Mouse (Mus musculus) layer of hippocampus, adult 6 months (tissue): ENCODE data around the gene Tmem14c. TPM values are rescaled to one million over a fixed set of nuclear protein-coding genes. Genes with fewer than 3 reads are reported as not detected.

Experiments
- long read RNA-seq, 2 experiments: library from polyadenylated mRNA; unstranded; transcript quantifications; one replicate each; pipeline ENCODE4 v2.0.0; 2019 to 2020
- polyA plus RNA-seq: library from polyadenylated mRNA; unstranded; fragments of <200 nt; fragmentation: Nextera tagmentation; gene quantifications from 2 replicates; pipeline ENCODE4 v1.2.3, GENCODE M21; 2021

The Tmem14c gene
- polyA plus RNA-seq: 115 and 118 TPM in 2 replicates
- long read RNA-seq, experiment 1, transcript Tmem14c-201 (6 exons, 914 nt): major isoform, 76 of 114 reads
- long read RNA-seq, experiment 1, partial matches to known transcripts: 4 of 114 reads
- long read RNA-seq, experiment 1, other reads (novel, unspliced or antisense): 34 of 114 reads
- long read RNA-seq, experiment 2, transcript Tmem14c-201 (6 exons, 914 nt): major isoform, 27 of 36 reads
- long read RNA-seq, experiment 2, partial matches to known transcripts: 1 of 36 reads
- long read RNA-seq, experiment 2, other reads (novel, unspliced or antisense): 8 of 36 reads

DNA sequence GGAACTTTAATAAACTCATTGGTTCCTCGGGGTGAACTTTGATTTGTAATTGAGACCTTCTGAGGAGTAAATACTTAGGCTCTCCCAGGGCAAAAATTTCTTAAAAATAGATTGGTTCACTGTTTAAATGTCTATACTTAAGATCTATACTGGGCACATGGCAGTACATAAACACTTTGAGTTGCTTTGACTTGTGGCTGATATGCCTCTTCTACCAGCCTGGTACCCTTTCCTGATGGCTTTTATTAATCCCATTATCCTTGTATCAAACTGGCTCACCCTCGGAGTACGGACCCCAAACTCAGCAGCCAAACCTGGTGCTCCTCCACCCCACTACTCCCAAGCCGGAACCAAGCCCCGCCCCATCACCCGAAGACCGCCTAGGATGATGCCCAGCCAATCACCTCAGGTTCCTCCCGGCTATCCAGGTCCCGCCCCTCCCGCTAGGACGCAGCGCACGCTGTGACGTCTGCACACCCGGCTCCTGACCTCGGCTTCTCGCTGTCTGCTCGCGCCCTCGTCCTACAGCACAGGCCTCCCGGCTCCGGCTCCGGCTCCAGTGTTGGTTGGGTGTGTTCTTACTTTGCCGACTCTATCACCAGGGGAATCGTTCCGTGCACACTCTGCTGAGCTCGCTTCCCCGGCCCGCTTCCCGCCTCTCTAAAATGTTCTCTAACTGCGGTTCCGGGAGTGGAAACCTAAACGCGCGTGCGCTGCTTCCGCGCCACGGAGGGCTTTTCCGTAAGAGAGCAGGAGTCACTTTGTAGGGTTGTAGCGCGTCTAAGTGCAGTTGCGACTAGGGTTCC lies at the start of gene Tmem14c:
Tmem14c (plus strand) TSS at position 464 of the 806 bp plus-strand sequence.

DNA sequence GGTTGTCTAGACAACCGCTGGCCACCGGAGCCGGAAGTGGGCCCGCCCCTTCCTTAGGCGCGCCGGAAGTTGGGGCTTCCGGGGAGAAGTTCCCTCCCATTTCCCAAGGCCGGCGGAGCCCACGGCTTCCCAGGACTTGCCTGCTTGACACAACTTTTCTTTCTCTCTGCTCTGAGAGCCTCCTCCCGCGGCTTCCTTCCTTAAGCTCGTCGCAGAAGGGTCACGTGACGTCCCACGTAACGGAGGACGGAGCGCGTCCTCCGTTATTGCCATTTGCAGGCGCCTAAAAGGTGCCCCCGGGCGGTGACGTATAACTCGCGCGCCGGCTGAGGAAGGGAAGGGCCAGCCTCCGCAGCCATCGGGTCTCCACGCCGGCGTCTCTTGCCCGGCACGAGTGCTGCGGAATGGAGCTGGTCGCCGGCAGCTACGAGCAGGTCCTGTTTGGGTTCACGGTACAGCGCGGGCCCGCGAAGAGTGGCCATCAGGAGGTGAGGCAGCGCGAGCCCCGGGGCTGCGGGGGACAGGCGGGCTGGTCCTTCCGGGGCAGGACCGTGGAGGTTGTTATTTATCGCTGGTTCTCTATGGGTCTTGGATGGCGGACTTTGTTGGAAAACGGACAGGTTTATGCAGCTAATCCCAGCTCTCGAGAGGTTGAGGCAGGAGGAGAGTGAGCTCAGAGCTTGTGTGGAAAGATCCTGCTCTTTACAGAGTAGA lies 15.0 kb upstream of the Tmem14c start, which contains the start of gene Pak1ip1:
Pak1ip1 (plus strand) TSS at position 98 of the 714 bp plus-strand sequence.

Other genes with a start within 250 kb of the Tmem14c start
- gene Gcnt2, start 156.5 kb upstream of the Tmem14c start, polyA plus RNA-seq: 5.8 and 5.9 TPM in 2 replicates
- 58.7 and 66.1 TPM in 2 replicates for gene Pak1ip1, start 15.3 kb upstream of the Tmem14c start, polyA plus RNA-seq
- 0.84 and 1.0 TPM in 2 replicates for gene Mak, start 63.4 kb downstream of the Tmem14c start, polyA plus RNA-seq
- not detected in 2 replicates for gene Gcm2, start 94.7 kb downstream of the Tmem14c start, polyA plus RNA-seq
- gene Sycp2l, start 98.0 kb downstream of the Tmem14c start, polyA plus RNA-seq: not detected in 2 replicates
- 14.4 and 16.0 TPM in 2 replicates for gene Elovl2, start 204.1 kb downstream of the Tmem14c start, polyA plus RNA-seq
- gene Smim13, start 233.6 kb downstream of the Tmem14c start, polyA plus RNA-seq: 24.9 and 25.6 TPM in 2 replicates